ENCODE assay signal across 8 mouse cellular contexts in the genomic region with DNA sequence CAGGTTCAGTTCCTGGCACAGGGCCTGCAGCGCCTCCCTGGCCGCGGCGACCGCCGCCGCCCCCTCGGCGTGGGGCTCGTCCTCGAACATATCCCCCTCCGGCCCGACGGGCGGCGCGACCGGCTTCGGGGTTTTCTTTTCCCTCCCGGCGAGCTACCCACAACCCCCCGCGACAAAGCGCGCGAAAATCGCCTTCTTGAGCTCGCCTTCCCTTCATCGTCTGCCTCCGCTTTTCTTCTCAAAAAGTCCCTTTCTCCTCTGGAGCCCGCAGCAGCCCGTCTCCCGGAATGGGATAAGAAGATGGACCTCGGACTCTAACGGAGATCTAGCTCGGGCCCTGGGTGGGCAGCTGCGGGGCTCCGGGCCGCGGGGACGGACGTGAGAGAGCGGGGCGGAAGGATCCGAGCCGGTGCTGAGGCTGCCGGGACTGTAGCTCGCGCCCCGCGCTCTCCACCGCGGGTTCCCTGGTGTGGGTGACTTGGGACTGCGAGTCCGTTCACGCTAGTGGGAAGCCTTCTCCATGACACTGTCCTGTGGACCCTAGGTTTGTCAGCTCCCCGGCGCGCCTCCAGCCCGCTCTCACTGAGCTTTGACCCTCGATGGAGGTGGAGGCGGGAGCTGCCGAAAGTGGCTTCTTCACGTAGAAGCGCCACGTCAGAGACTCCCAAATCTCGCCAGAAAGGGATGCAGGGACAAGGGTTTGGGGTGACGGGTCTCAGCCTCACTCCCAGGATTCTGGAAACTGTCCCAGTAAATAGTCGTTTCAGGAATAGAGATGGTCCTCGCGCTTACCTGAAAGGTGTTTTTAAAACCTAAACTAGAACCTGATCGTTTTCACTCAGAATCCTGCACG. TPM values are rescaled to one million over a fixed set of nuclear protein-coding genes. Genes with fewer than 3 reads are reported as not detected.
DNase-seq lines count a peak whose midpoint lies in the region; ATAC-seq and TF ChIP-seq lines count a peak whose summit lies in the region.

A gene (minus strand): TSS at position 169 of the 853 bp plus-strand sequence.

- peak within 1 kb of the TSS; percentile 95 for H3K27ac ChIP-seq in hindbrain, embryonic 15.5 days (replicated peaks)

- H3K4me3 ChIP-seq in hindbrain, embryonic 15.5 days, result peak within 1 kb of the TSS; percentile 77

- 0 out of 2 replicates have a peak, but pooled peaks cover 6% of the 10 kb centered on the region for H3K9me3 ChIP-seq in hindbrain, embryonic 15.5 days

- in situ Hi-C loops in Patski (cut with MboI; ENCODE audit: low pct_unique_long_range_greater_than_20kb), result no loop called here

- H3K36me3 ChIP-seq in hindbrain, embryonic 15.5 days, result no peaks in the 10 kb centered on the region

- H3K27me3 ChIP-seq in Patski, result no peaks in the 10 kb centered on the region
- H3K27me3 ChIP-seq in hindbrain, embryonic 15.5 days, result no peaks in the 10 kb centered on the region

- DNase-seq in Patski (ENCODE audit: low read depth, low spot score), result peak; percentile 64
- peak; percentile 89 to 93 for DNase-seq in cerebellum, postnatal 14 days
- peak; percentile 83 to 84 for DNase-seq in frontal cortex, postnatal 25 days (ENCODE audit: low spot score in 2 of 2)
- DNase-seq in left cerebral cortex, adult 11 months (ENCODE audit: low spot score), result peak; percentile 80
- DNase-seq in lung, postnatal 4 days, result peak; percentile 94
- DNase-seq in retina, postnatal 7 days (ENCODE audit: low read depth, low spot score), result peak; percentile 92
- peak; percentile 84 for DNase-seq in urinary bladder, adult 2 months (ENCODE audit: low spot score)

- peaks cover 15% of the 10 kb centered on the region; the same call in 1 of the 2 replicates for H3K4me1 ChIP-seq in hindbrain, embryonic 15.5 days (replicated peaks)

- CTCF ChIA-PET in Patski (lab: Charles Lee), result interaction anchor here (0.9 to 1.7 kb wide), 4 partner anchors 9 to 83 kb away, joined by 3 to 4 read pairs (median 3); no protein-coding TSS in a partner anchor

- 2% methylated on average over 68 of the region's 73 CpGs for WGBS in hindbrain, embryonic 15.5 days

- TF ChIP-seq CTCF in Patski (IDR thresholded peaks at IDR 0.05), result no peak

- peak within 1 kb of the TSS; percentile 90 for H3K9ac ChIP-seq in hindbrain, embryonic 15.5 days

- POLR2A ChIA-PET in Patski (lab: Charles Lee), result interaction anchor here (1.0 to 1.5 kb wide), 5 partner anchors 9 to 75 kb away, joined by 3 to 4 read pairs (median 3); a partner anchor contains a TSS

- peak; percentile 70 for ATAC-seq in Patski
- peak; percentile 92 for ATAC-seq in hindbrain, embryonic 15.5 days (ENCODE audit: low FRiP score, low read depth)

- H3K4me2 ChIP-seq in hindbrain, embryonic 15.5 days, result peak within 1 kb of the TSS; percentile 65

RNA-seq across cellular contexts. Expression of the gene that starts here (rescaled TPM):
- polyA plus RNA-seq in Patski (2021), result 14.7 TPM
- polyA plus RNA-seq in hindbrain, embryonic 15.5 days (2015; fragmentation: Nextera tagmentation; extraction: Ambion mirVana), result 6.3 and 7.5 TPM in 2 replicates
- polyA plus RNA-seq in urinary bladder, adult 2 months (2012; rRNA removed), result 6.3 and 7.0 TPM in 2 replicates

Comparison
In these comparisons a context has a peak if more than half of its experiments do, and no peak if none do; other contexts are left out.
1. Peak in every context shown above with its lines: DNase-seq, ATAC-seq, H3K4me3 ChIP-seq and H3K27ac ChIP-seq.